Mouse (Mus musculus) spleen, postnatal 0 days (tissue): ENCODE measurements around the gene Slc25a28. TPM values are rescaled to one million over a fixed set of nuclear protein-coding genes. Genes with fewer than 3 reads are reported as not detected.

Experiments
- polyA plus RNA-seq: library from polyadenylated mRNA; unstranded; fragments of >200 nt; fragmentation: Nextera tagmentation; extraction: Ambion mirVana; gene quantifications from 2 replicates; pipeline ENCODE4 v1.2.1, GENCODE M21; 2015

The Slc25a28 gene
- polyA plus RNA-seq = 14.4 and 16.7 TPM in 2 replicates

DNA sequence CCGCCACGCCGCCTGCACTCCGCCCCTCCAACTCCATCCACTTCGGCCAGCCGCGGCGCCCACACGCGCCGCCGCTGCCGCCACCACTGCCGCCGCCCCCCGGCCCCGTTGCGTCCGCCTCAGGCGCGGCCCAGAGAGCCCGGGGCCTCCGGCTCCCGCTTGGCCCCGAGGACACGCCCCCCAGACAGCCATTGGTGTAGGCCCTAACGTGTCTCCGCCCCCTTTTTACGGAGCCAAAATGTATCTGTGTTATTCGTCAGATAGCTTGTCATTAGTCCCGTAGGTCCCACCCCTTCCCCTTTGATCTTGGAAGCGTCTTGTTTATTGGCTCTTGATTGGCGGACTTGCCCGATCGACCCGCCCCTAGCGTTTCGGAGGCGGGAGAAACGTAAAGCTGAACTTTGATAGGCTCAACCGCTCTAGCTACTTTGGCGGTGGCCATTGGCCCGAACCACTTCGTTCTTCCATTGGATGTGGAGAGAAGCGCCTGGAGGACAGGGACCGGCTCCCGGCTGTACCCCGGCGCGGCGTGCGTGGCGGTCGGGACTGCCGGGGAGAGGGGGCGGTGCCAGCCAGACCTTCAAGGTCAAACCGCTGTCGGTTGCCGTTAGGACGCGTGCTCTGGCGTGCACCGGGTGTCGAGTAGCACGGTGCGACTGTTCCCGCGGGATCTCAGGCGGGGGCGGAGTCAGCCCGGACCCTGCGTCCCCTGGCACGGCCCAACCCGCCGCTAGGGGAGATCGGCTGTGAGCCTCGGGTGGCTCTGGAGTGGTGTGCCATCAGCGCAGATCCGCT lies at the start of gene Slc25a28:
Gene Slc25a28 (minus strand): TSS at position 152 of the 795 bp plus-strand sequence.

GRCm38 (mm10) chr19:43689419-43690246 lies 15.0 kb upstream of the Slc25a28 start, which contains the start of gene Entpd7:
Entpd7 (plus strand) TSS chr19:43689672.

Other genes with a start within 250 kb of the Slc25a28 start
- gene Cnnm1, start 234.4 kb downstream of the Slc25a28 start, polyA plus RNA-seq = 0.15 and 0.22 TPM in 2 replicates
- 17.0 and 17.7 TPM in 2 replicates for gene Got1, start 150.3 kb downstream of the Slc25a28 start, polyA plus RNA-seq
- gene Nkx2-3, start 62.6 kb downstream of the Slc25a28 start, polyA plus RNA-seq = 18.4 and 26.4 TPM in 2 replicates
- gene Entpd7, start 14.8 kb upstream of the Slc25a28 start, polyA plus RNA-seq = 4.4 and 5.3 TPM in 2 replicates
- gene Cutc, start 78.1 kb upstream of the Slc25a28 start, polyA plus RNA-seq = 15.1 and 15.6 TPM in 2 replicates
- gene Cox15, start 78.1 kb upstream of the Slc25a28 start, polyA plus RNA-seq = 6.0 and 7.8 TPM in 2 replicates
- gene Abcc2, start 107.3 kb upstream of the Slc25a28 start, polyA plus RNA-seq = 0.08 and 0.18 TPM in 2 replicates